Mouse (Mus musculus): ENCODE data around the gene Cacnb4. TPM values are rescaled to one million over a fixed set of nuclear protein-coding genes. Genes with fewer than 3 reads are reported as not detected.

The Cacnb4 gene
- total and polyA plus RNA-seq, 3 experiments: not detected

GRCm38 (mm10) chr2:52643657-52644056 is 33.0 kb downstream of the Cacnb4 start:
- no peak for DNase-seq (ENCODE audit: low read depth, low spot score)
- no peaks in the 10 kb centered on the region for H3K9me3 ChIP-seq (replicated peaks; ENCODE audit: insufficient read depth, low read length)
- no peaks in the 10 kb centered on the region for H3K36me3 ChIP-seq (ENCODE audit: control insufficient read depth in 1 of 2, insufficient read depth in 2 of 2, low read length in 2 of 2)
- TF ChIP-seq MYB (IDR thresholded peaks at IDR 0.05; ENCODE audit: low read depth, low read length) (no peak), JUND (IDR thresholded peaks at IDR 0.05; ENCODE audit: low read depth, low read length) (no peak), MAFK (IDR thresholded peaks at IDR 0.05; ENCODE audit: borderline replicate concordance, low read depth, low read length) (no peak), TBP (IDR thresholded peaks at IDR 0.05; ENCODE audit: low read depth, low read length) (no peak), TCF12 (IDR thresholded peaks at IDR 0.05; ENCODE audit: low read depth, low read length) (no peak), TAL1 (IDR thresholded peaks at IDR 0.05; ENCODE audit: low read length) (no peak)
- H3K27ac ChIP-seq (ENCODE audit: control insufficient read depth, low read depth, low read length): no peak overlapping the region
- H3K79me2 ChIP-seq (ENCODE audit: control insufficient read depth, insufficient read depth, low read length, poor library complexity): no peaks in the 10 kb centered on the region
- peaks cover 0 to 5% of the 10 kb centered on the region in 2 experiments; a peak in 1 of 4 replicates for H3K4me1 ChIP-seq (ENCODE audit: control insufficient read depth in 1 of 2, insufficient read depth in 2 of 2, low read length in 2 of 2)
- no peak overlapping the region for H3K9ac ChIP-seq (ENCODE audit: control insufficient read depth, low read depth, low read length, poor library complexity, severe bottlenecking)
- no peak overlapping the region for H3K4me3 ChIP-seq (ENCODE audit: control insufficient read depth in 1 of 2, insufficient read depth in 1 of 2, low read depth in 2 of 2, low read length in 2 of 2)
- no peaks in the 10 kb centered on the region for H3K27me3 ChIP-seq (ENCODE audit: control insufficient read depth in 1 of 2, insufficient read depth in 2 of 2, low read length in 2 of 2)

GRCm38 (mm10) chr2:52639530-52639875 is 37.1 kb downstream of the Cacnb4 start:
- H3K36me3 ChIP-seq (ENCODE audit: control insufficient read depth in 1 of 2, insufficient read depth in 2 of 2, low read length in 2 of 2): no peaks in the 10 kb centered on the region
- TF ChIP-seq RCOR1 (IDR thresholded peaks at IDR 0.05; ENCODE audit: low read depth, low read length): no peak
- TF ChIP-seq ZNF384 (IDR thresholded peaks at IDR 0.05; ENCODE audit: low read depth, low read length): no peak
- no peak for TF ChIP-seq TCF12 (IDR thresholded peaks at IDR 0.05; ENCODE audit: low read depth, low read length)
- H3K9ac ChIP-seq (ENCODE audit: control insufficient read depth, low read depth, low read length, poor library complexity, severe bottlenecking): no peak overlapping the region
- H3K4me1 ChIP-seq (ENCODE audit: control insufficient read depth in 1 of 2, insufficient read depth in 2 of 2, low read length in 2 of 2): peaks cover 0 to 5% of the 10 kb centered on the region in 2 experiments; a peak in 1 of 4 replicates
- no peak overlapping the region for H3K27ac ChIP-seq (ENCODE audit: control insufficient read depth, low read depth, low read length)
- no peaks in the 10 kb centered on the region; a peak in 1 of 4 replicates for H3K27me3 ChIP-seq (ENCODE audit: control insufficient read depth in 1 of 2, insufficient read depth in 2 of 2, low read length in 2 of 2)
- no peaks in the 10 kb centered on the region for H3K9me3 ChIP-seq (replicated peaks; ENCODE audit: insufficient read depth, low read length)
- H3K4me3 ChIP-seq (ENCODE audit: control insufficient read depth in 1 of 2, insufficient read depth in 1 of 2, low read depth in 2 of 2, low read length in 2 of 2): no peak overlapping the region
- no peak for DNase-seq (ENCODE audit: low read depth, low spot score)
- no peaks in the 10 kb centered on the region for H3K79me2 ChIP-seq (ENCODE audit: control insufficient read depth, insufficient read depth, low read length, poor library complexity)

GRCm38 (mm10) chr2:52638857-52639529 is 37.6 kb downstream of the Cacnb4 start:
- Histone ChIP-seq H3K9ac (ENCODE audit: control insufficient read depth, low read depth, low read length, poor library complexity, severe bottlenecking) (no peak overlapping the region), H3K27me3 (ENCODE audit: control insufficient read depth in 1 of 2, insufficient read depth in 2 of 2, low read length in 2 of 2) (no peaks in the 10 kb centered on the region; a peak in 1 of 4 replicates), H3K9me3 (replicated peaks; ENCODE audit: insufficient read depth, low read length) (no peaks in the 10 kb centered on the region), H3K4me3 (ENCODE audit: control insufficient read depth in 1 of 2, insufficient read depth in 1 of 2, low read depth in 2 of 2, low read length in 2 of 2) (no peak overlapping the region), H3K79me2 (ENCODE audit: control insufficient read depth, insufficient read depth, low read length, poor library complexity) (no peaks in the 10 kb centered on the region), H3K27ac (ENCODE audit: control insufficient read depth, low read depth, low read length) (no peak overlapping the region), H3K4me1 (ENCODE audit: control insufficient read depth in 1 of 2, insufficient read depth in 2 of 2, low read length in 2 of 2) (peaks cover 0 to 5% of the 10 kb centered on the region in 2 experiments; a peak in 1 of 4 replicates), H3K36me3 (ENCODE audit: control insufficient read depth in 1 of 2, insufficient read depth in 2 of 2, low read length in 2 of 2) (no peaks in the 10 kb centered on the region)
- TF ChIP-seq SIN3A (IDR thresholded peaks at IDR 0.05; ENCODE audit: low read length): no peak
- TF ChIP-seq MEF2A (IDR thresholded peaks at IDR 0.05; ENCODE audit: extremely low read depth, insufficient replicate concordance, low read depth, low read length, poor library complexity, severe bottlenecking): no peak
- 0 out of 4 replicates have a peak, but pooled peaks of 1 of the 2 experiments have one; percentile 48 for TF ChIP-seq EP300 (IDR thresholded peaks at IDR 0.05; ENCODE audit: low read depth in 1 of 2, low read length in 2 of 2)
- no peak for TF ChIP-seq POLR2A (IDR thresholded peaks at IDR 0.05; ENCODE audit: control insufficient read depth in 1 of 2, insufficient read depth in 1 of 2, low read depth in 1 of 2, low read length in 2 of 2, poor library complexity in 1 of 2)
- TF ChIP-seq UBTF (IDR thresholded peaks at IDR 0.05; ENCODE audit: borderline replicate concordance, insufficient read depth, low read depth, low read length): no peak
- peak; percentile 93 for TF ChIP-seq ZNF384 (IDR thresholded peaks at IDR 0.05; ENCODE audit: low read depth, low read length)
- no peak for TF ChIP-seq GABPA (IDR thresholded peaks at IDR 0.05; ENCODE audit: low read depth, low read length)
- peak; percentile 27 for DNase-seq (ENCODE audit: low read depth, low spot score)

All from MEL (cell line).